Mouse (Mus musculus): ENCODE results near the gene Tuba8.

DNA sequence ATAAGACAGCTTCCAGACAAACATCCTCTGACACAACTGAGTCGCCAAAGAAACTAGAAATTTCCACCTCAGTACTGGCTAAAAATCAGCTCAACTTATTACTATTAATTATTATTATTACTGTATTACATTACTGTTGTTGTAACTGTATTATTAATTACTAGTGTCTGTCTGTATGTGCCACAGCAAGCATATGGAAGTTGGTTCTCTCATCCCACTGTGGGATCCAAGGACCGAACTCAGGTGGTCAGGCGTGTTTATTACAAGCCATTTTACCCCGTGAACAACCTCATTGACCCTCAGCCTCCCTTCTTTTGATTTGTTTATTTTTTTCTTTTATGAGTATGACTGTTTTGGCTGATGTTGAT, 61.2 kb downstream of the Tuba8 start:
- TF ChIP-seq CTCF (IDR thresholded peaks at IDR 0.05; ENCODE audit: low read depth, low read length) (no peak), POLR2A (IDR thresholded peaks at IDR 0.05; ENCODE audit: extremely low read depth, insufficient read depth, low read length) (no peak)

Measured in liver, adult 2 months (tissue).